Mouse (Mus musculus): Measurements from ENCODE around the gene Cbr2.
"Not testable (repeated sequence)": the region's sequence is repeated elsewhere in the genome, so short reads cannot be mapped to it uniquely, and the experiment has no call there.

- TF ChIP-seq EP300 (IDR thresholded peaks at IDR 0.05; ENCODE audit: insufficient read depth, low read depth, low read length), result 0 out of 2 replicates have a peak, but pooled peaks have one; percentile 37
- TF ChIP-seq POLR2A (IDR thresholded peaks at IDR 0.05; ENCODE audit: insufficient read depth, low read length), result not testable (repeated sequence)
Measured at GRCm38 (mm10) chr11:120729432-120730050, 2.4 kb downstream of the Cbr2 start.
